Mouse (Mus musculus) kidney, embryonic 16.5 days (tissue): ENCODE results near the gene Olfr1158. TPM values are rescaled to one million over a fixed set of nuclear protein-coding genes. Genes with fewer than 3 reads are reported as not detected.

Source experiments
- polyA plus RNA-seq: library from polyadenylated mRNA; unstranded; fragments of >200 nt; fragmentation: Nextera tagmentation; extraction: Ambion mirVana; gene quantifications from 2 replicates; pipeline ENCODE4 v1.2.1, GENCODE M21; 2015

Gene Olfr1158
- polyA plus RNA-seq, 1 experiment from 2014 or later: not detected

Other genes starting within 250 kb of the Olfr1158 start
- not detected in 2 replicates for gene Olfr1140, start 246.4 kb upstream of the Olfr1158 start, polyA plus RNA-seq
- gene Olfr1141, start 236.1 kb upstream of the Olfr1158 start, polyA plus RNA-seq: not detected in 2 replicates
- not detected in 2 replicates for gene Olfr152, start 210.6 kb upstream of the Olfr1158 start, polyA plus RNA-seq
- gene Olfr1143, start 189.5 kb upstream of the Olfr1158 start, polyA plus RNA-seq: not detected in 2 replicates
- gene Olfr1145, start 180.3 kb upstream of the Olfr1158 start, polyA plus RNA-seq: not detected in 2 replicates
- not detected in 2 replicates for gene Olfr1148, start 159.6 kb upstream of the Olfr1158 start, polyA plus RNA-seq
- gene Olfr1150-ps1, start 146.1 kb upstream of the Olfr1158 start, polyA plus RNA-seq: not detected in 2 replicates
- not detected in 2 replicates for gene Olfr1151, start 134.3 kb upstream of the Olfr1158 start, polyA plus RNA-seq
- 0.03 TPM in 1 of 2 replicates, not detected in the other for gene Olfr1152, start 123.6 kb upstream of the Olfr1158 start, polyA plus RNA-seq
- not detected in 2 replicates for gene Olfr1153, start 95.2 kb upstream of the Olfr1158 start, polyA plus RNA-seq
- gene Olfr1154, start 84.9 kb upstream of the Olfr1158 start, polyA plus RNA-seq: not detected in 2 replicates
- gene Olfr1155, start 45.0 kb upstream of the Olfr1158 start, polyA plus RNA-seq: not detected in 2 replicates
- gene Olfr1156, start 37.0 kb upstream of the Olfr1158 start, polyA plus RNA-seq: not detected in 2 replicates
- gene Olfr1157, start 21.8 kb upstream of the Olfr1158 start, polyA plus RNA-seq: not detected in 2 replicates
- gene Olfr74, start 15.4 kb upstream of the Olfr1158 start, polyA plus RNA-seq: not detected in 2 replicates
- not detected in 2 replicates for gene Olfr1160, start 18.2 kb downstream of the Olfr1158 start, polyA plus RNA-seq
- not detected in 2 replicates for gene Olfr1161, start 32.7 kb downstream of the Olfr1158 start, polyA plus RNA-seq
- 0.05 TPM in 1 of 2 replicates, not detected in the other for gene Olfr73, start 47.6 kb downstream of the Olfr1158 start, polyA plus RNA-seq
- gene Olfr1162, start 61.0 kb downstream of the Olfr1158 start, polyA plus RNA-seq: not detected in 2 replicates
- not detected in 2 replicates for gene Olfr1163, start 81.7 kb downstream of the Olfr1158 start, polyA plus RNA-seq
- not detected in 2 replicates for gene Olfr1164, start 103.9 kb downstream of the Olfr1158 start, polyA plus RNA-seq
- gene Olfr1166, start 138.2 kb downstream of the Olfr1158 start, polyA plus RNA-seq: not detected in 2 replicates
- gene Olfr1167, start 165.1 kb downstream of the Olfr1158 start, polyA plus RNA-seq: not detected in 2 replicates
- gene Olfr1168, start 191.8 kb downstream of the Olfr1158 start, polyA plus RNA-seq: not detected in 2 replicates
- not detected in 2 replicates for gene Olfr1170, start 238.2 kb downstream of the Olfr1158 start, polyA plus RNA-seq